Mouse (Mus musculus) spleen, postnatal 36 days (tissue): ENCODE data around the gene Ckap2.

ENCODE experiments used
- DNase-seq, 2 experiments: peaks; one replicate each; pipeline ENCODE4 v3.0.0; 2022; ENCODE audit warnings: low spot score in 2 of 2, mixed read lengths in 1 of 2

The Ckap2 gene

DNA sequence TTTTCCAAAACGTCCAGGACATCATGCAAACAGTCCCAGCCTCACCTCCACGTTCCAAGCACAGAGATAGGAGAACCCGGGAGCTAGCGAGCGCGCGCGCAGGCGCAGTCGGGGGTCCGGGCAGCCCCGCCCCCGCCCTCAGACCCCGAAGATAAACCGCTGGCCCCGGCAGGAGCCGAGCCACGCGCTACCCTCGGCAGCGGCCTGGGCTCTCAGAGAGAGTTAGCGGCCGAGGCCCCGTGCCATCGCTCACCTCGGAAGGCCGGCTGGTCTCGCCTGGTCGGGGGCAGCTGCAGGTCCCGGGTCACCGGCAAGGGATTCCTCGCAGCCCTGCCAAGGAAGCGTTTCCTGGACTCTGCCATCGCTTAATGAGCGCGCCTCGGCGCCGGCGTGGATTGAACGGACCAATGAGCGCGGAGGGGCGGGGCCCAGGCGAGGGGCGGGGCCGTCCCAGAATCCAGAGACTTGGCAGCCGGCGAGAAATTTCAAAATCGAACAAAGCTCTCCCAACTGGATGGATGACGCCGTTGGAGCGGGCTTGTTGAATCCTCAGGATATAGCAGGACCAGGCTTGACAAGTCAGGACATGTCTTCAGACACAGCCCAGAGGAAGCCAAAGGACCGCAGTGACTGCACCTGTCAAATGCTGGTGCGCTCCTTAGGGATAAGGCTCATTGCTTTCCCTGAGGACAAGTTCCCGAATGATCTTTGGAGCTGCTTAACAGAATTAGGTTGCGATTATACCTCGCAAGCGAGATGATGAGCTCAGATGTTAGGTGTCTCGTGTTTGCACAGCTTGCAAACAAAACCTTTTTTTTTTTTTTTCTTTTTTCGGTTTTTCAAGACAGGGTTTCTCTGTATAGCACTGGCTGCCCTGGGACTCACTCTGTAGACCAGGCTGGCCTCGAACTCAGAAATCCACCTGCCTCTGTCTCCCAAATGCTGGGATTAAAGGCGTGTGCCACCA lies at the start of gene Ckap2:
Ckap2 (minus strand) TSS at position 389 of the 967 bp plus-strand sequence.
- DNase-seq, result peak; percentile 79 to 83

DNA sequence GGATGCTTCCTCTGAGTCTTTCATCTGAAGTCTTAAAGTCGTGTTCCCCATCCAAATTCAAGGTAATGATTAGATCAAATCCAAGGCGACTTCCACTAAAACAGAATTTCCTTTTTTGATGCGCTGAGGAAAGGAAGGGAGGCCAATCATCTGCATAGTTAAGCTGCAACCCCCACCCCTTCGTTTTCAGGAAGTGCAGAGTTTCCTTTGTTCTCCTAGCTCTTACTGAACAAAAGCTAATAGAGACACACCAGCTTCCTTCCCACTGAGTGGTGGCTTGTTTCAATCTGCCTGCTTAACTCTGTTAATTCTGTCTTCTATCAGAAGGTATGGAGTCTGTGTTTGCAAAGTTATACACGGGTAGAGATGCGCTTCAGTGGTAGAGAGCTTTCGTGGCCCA lies 43.0 kb upstream of the Ckap2 start:
- DNase-seq, result peak; percentile 8 to 25

DNA sequence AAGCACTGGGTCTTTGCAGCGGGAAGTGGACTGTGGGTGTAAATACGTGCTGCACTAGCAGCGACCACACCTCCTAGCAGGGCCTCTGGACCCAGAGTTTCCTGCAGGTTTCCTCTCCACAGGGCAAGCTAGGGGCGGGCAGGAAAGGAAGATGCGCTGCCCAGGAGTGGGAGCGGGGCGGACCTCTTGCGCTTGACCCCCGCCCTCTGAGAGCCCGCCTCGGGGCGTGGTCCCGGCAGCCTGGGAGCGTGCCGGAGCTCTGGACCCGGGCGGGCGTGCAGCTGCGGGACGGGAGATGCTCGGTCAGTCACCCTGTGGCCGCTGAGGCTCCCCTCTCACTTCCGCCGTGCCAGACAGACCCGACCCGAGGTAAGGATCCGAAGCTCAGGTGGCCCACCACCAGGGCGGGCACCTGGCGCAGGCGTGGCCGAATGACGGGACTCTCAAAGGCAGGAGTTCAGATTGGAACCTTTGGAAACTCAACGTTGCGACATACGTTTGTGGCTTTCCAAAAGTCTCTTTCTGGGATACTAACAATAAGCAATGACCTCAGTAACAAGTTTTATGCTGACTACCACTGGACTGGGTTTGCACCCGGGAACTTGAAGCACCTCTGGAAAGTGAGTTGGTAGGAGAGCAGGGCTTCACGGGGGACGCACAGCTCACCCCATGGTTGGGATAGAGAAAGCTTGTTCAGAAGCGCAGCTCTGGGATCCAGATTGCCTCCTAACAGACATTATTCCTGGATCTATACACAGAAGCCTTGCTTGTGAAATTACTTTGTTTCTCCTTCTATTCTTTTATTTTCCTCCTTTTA lies 41.6 kb upstream of the Ckap2 start, which contains the start of gene Thsd1:
Thsd1 (plus strand) TSS at position 253 of the 817 bp plus-strand sequence.
- peak; percentile 12 to 31 for DNase-seq

DNA sequence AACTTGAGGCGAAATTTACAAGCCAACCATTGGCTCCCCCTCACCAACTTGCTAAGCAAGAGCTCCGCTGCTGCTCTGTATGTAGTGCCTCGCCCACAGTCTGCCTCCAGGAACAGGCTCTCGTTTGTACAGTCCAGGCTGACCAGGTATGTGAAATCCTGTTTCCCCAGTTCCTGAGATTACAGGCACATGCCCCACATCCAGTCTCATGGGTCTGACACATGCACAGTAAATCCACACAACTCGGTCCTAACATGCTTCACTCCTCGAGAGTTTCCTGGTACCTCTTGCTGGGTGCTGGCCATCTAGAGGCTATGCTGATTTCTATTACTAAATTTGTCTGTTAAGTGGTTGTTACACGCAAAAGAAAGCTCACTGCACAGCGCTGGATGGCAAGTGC lies 40.7 kb upstream of the Ckap2 start:
- DNase-seq, result no peak

DNA sequence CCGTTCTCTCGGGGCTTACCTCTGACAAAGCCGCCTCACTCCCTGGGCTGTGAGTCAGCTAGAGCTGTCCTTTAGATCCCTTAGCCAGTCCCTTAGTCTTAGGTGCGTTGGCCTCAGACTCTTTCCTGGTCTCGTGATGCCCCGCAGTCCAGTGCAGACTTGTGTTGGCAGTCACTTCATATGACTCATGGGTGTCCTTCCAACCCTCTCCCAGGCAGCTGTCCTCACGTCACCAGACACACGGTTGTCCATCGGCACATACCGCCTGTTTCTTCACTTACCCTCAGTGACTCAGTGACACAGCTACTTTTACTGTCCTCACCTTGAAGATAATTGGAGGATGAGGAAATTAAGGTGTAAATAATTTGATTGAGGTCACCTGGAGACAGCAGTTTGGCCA lies 29.2 kb upstream of the Ckap2 start:
- DNase-seq, result no peak

DNA sequence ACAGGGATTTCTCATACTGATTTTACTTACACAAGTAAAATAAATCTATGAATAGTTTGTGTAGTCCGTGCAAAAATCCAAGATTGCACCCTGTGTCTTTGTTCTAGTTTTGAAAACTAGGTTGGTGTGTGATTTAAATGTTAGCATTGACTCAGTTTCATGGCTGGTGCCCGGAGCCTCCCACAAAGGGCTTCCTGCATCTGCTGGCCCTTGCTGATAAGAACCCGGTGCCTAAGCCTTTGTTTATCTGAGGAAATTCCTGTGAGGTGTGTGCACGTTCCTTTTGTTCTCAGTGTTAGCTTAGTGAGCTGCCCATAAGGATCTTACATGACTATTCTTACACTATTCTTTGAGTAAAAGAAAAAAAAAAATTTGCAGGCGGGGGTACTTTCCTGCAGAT lies 23.4 kb upstream of the Ckap2 start:
- no peak for DNase-seq

DNA sequence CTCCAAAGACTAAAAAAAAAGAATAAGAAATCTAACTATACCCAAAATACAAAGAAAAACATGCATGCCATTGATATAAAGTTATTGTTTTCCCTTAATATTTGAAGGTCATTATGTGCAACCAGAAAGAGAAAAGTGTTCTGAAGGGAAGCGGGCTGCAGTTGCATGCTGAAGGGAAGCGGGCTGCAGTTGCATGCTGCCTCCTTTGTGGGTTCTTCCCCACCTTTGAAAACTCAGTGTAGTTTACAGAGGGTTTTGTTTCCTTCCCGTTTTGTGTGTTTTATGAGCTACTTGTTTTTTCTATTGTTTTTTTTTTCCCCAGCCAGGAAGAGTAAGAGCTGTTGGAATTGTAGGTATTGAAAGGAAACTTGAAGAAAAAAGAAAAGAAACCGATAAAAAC lies 21.9 kb upstream of the Ckap2 start:
- no peak for DNase-seq

DNA sequence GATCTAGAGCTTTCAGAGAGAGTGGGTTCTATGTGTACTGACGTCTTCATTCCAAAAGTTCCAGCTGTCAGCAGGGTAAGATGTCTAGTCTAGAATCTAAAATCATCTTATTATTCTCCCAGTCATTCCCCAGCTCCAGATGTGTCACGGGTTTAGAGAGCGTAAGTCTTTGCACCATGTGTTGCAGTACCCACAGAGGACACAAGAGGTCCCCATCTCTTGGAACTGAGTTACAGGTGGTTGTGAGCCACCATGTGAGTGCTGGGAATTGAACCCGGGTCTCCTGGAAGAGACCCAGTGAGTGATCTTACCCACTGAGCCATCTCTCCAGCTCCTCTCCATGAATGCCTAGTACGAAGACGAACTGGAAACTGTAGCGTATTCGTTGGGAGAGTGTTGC lies 13.9 kb upstream of the Ckap2 start:
- DNase-seq, result no peak

DNA sequence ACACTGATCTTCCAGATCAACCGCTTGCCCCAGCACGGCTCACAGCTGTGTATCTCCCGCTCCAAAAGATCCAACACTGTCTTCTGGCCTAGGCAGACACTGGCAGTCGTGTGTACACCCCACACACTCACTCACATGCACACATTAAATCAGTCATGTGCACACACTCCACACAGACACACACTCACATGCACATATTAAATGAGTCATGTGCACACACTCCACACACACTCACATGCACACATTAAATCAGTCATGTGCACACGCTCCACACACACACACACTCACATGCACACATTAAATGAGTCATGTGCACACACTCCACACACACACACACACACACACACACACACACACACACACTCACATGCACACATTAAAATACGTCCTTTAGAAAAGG lies 12.3 kb upstream of the Ckap2 start:
- no peak for DNase-seq

DNA sequence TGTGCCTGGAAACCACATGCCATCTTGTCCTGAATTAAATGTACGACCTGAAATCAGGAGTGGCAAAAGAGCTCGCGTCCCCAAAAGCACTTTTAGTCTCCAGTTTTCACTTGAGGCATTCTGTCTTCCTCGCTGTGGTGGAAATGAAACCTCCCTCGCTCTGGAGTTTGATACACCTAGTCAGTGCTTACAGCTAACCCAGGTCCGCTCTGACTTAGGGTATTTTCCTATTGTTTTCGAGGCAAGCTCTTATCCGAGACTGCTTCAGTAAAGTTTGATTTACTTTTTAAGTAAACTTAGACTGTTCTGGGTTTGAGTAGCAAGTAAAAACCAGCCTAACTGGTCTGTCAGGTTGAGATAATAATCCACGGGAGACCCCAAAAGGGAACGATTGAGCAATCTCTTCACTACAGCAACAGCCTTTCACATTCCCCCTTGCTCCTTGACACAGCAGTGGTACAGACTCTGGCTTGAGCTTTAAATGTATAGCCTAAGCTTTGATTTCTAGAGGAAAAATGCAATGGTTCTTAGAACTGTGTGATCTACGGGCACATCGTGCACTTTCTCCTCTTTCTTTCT lies 7.9 kb upstream of the Ckap2 start:
- DNase-seq, result peak; percentile 27 to 29

DNA sequence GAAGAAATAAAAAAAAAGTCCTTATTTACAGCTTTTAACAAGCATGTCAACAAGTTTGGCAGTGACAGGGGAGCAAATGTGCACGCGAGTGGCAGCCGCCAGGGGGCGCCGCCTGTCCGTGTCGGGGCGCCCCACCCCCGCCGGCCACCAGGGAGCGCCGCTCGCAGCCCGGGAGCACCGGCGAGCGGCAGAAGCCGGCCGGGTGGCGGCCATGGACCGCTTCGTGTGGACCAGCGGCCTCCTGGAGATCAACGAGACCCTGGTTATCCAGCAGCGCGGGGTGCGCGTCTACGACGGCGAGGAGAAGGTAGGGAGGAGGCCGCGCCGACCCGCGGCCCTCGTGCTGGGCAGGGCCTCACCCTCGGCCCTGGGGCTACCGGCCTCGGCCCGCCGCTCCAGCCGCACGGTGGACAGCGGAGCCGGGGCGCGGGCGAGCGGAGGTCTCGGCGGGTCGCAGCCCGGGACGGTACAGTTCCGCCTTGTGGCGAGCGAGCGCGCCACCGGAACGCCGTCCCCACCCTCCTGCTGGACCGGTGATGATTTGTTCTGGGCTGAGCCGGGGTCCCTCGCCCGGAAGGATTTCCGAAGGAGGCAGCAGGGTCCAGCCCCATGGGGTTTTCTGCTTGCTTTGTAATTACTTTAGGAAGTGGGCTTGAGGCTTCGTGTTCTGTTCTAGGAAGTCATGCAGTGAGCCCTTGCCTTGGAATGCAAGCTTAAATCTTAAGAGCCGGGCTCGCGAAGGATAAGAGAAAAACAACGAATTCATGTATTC lies 7.2 kb upstream of the Ckap2 start, which contains the start of gene Vps36:
Vps36 (plus strand) TSS at position 150 of the 772 bp plus-strand sequence.
- peak; percentile 80 to 83 for DNase-seq

DNA sequence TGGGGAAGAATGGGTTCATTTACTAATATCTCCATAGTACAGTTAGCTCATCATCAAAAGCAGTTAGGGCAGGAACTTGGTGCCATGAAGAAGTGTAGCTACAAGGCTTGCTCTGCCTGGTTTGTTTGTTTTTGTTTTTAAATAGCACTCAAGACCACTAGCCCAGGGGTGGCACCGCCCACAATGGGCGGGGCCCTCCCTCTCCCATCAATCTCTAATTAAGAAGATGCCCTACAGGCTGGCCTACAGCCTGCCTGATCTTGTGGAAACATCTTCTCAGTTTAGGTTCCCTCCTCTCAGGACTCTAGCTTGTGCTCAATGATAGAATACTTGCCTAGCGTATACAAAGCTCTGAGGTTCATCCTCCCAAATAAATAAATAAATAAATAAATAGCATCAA lies 735 bp downstream of the Ckap2 start:
- peak; percentile 21 to 50 for DNase-seq

DNA sequence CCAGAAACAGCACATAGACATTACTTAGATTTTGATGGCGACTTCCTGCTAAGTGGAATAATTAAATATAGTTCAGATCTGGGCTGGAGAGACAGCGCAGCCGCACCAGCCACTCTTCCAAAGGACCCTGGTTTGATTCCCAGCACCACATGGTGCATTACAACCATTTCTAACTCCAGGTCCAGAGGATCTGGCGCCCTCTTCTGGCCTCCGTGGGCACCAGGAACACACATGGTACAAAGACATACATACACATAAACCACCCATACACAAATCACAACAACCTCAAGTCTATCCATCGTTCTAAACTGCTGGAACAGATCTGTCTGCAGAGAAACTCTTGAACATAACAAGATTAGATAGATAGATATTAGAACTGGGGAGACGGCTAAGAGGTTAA lies 9.7 kb downstream of the Ckap2 start:
- DNase-seq, result no peak

DNA sequence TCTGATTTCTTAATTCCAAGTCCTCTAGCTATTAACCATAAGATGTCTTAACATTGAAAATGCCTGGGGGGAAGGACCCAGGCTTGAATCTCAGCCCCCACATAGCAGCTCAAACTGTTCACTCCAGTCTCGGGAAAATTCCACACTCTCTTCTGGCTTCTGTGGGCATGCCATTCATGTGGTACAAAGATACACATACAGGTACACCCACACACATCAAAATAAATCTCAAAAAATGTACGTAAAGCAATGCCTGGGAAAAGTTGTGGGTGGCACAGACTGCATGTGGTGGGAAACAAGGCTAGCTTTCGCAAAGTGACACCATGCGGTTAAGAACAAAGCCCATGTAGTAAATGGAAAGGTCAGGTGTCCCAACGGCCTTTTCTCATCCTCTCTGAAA lies 16.5 kb downstream of the Ckap2 start:
- DNase-seq, result no peak

DNA sequence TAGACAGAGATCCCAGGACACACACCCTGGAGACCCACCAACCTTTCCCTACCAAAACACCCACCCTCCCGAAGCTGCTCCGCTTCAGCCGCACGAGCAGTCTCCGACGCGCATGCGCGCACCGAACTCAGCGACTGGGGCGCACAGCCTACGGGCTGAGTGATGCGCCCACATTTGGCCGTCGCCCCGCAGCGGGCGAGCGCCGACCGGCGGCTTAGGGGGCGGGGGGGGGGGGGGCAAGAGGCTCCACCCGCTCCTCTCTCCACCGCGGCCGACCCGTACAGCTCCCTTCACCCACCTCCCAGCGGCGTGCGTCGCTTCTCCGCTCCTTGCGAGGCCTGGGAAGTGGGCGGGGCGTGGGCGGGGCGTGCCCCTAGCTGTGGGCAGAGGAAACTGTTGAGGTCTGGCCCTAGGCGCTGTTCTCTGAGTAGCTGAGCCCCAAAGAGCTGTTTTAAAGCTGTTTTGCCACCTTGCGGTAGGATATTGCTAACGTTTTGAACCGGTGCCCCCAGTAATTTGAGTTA lies 19.5 kb downstream of the Ckap2 start, which contains the start of gene Nek3:
Nek3 (minus strand) TSS at position 356 of the 524 bp plus-strand sequence.
- DNase-seq, result peak; percentile 83 to 85

DNA sequence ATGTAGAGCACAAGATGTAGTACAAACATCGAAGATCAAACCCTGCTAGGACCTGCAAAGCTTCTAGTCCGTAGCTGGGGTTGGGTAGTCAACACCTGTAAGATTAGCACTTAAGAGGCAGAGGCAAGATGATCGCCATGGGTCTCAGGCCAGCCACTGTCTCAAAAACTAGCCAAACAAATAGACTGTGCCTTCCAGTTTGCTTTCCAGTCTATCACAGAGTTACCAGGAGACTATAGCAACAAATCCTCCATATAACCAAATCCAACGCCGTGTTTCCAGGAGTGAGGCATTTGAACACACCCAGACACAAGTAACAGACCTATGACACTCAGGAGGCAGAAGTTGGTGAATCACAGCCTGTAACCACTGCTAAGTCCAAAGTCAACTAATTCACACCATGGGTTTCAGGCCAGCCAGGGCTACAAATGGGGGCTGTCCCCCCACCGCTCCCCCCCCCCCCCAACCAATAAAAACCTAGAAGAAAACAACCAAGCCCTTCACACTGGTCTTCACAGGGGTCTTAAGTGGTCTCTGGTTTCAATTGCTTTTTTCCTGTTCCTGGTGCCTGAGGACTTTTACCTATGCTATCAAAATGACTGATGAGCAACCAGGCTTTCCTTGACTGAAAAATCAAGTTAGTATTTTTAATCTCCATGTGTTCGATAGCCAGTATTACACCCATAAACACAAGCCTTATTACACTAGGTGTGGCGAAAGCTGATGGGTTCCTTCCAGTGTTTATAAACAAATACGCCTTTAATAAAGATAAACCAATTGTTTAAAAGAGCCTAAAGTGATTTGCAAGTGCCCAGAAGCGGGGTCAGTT lies 20.2 kb downstream of the Ckap2 start:
- DNase-seq, result no peak

DNA sequence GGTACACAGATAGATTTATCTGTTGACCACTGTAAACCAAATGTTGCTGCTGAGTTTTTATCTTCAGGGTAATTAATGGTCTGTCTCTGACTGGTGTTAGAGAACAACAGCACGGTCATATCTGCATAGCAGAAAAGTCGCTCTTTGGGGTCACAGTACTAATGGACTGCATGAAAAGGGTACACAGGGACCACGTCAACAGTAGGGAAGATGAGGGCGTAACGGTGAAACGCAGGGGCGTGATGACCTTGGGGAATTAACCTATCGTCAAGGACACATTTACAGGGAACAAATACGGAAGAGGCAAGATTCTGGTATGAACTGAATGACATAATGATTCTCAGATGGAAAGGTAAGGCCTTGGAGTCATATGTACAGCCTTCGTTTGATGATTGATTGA lies 21.2 kb downstream of the Ckap2 start:
- no peak for DNase-seq

DNA sequence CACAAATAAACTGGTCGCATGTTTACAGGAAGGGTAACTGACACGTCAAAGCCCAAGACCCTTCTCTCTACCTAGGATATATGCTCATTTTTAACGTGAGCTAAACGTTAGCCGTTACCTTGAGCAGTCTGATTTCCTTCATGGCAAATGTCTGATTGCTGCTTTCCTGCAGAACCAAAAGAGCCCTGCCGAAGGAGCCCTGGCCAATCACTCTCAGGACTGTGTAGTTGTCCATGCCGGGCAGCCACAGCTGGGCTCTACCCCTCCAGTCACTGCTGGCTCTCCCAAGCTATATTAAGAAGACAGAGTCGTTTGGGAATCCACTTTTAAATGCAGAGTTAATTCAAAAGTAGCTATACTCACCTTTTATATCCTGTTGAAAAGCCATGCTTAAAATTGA lies 23.4 kb downstream of the Ckap2 start:
- DNase-seq, result no peak

DNA sequence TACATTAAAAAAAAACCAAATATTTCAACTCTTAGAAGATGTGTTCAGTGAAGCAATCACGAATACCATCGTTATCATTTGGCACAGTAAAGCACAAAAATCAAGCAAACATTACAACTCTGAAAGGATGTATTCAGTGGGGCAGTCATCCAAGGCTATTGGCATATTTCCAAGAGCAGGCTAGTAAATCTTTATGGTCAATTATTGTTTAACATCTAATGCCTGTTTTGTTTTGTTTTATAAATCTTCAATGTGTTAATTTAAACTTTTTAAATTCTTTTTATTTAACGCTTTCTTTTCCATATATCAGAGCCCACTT lies 35.3 kb downstream of the Ckap2 start:
- DNase-seq, result no peak

DNA sequence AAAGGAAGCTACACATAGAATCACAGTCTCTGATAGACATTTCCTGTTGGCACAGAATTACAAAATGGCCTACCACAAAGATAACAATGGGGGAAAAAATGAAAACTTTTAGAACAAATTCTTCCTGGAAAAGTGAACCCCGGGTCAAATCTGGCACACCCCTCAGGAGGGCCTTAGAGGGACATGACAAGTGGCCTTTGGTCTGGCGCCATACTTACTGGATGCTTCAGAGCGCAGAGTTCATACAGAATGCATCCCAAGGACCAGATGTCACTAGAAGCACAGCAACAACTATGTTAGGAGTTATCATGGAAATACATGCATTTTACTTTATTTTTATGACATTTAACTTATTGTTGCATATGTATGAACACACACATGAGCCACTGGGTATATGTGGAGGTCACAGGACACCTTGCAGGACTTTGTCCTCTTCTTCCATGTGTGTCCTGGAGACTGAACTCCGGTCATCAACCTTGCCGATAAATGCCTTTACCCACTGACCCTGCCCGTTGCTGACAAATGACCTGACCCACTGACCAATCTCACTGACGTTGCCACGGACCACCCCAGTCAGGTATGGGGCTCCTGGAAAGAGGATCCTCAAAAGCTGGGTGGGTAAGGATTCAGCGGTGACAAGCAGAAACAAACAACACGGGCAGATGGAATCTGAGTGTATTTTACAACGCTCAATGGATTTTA lies 35.8 kb downstream of the Ckap2 start:
- DNase-seq, result no peak
